Mouse (Mus musculus) midbrain, postnatal 0 days (tissue): ENCODE data around the gene Plekhs1. TPM values are rescaled to one million over a fixed set of nuclear protein-coding genes. Genes with fewer than 3 reads are reported as not detected.
A peak's percentile ranks its signal among the peaks of the same experiment; 100 is the strongest.

ENCODE experiments used
- ATAC-seq: fragments of 200-750 bp; cut with Nextera tagmentation; 2 replicates; pipeline ENCODE4 v1.8.0; 2017; ENCODE audit warnings: moderate number of reproducible peaks, mild to moderate bottlenecking, moderate TSS enrichment, moderate library complexity; ENCODE audit not compliant: low FRiP score
- DNase-seq: peaks from one replicate; pipeline ENCODE4 v3.0.0-alpha.2; 2015; ENCODE audit warnings: low spot score
- H3K27ac ChIP-seq: fragments of 300-500 bp; sonication (generic); 2 replicates; pipeline ENCODE4 v1.5.1; 2014; ENCODE audit warnings: low read depth, mild to moderate bottlenecking, low read length, mixed read lengths
- H3K27me3 ChIP-seq: fragments of 300-500 bp; sonication (generic); 2 replicates; pipeline ENCODE4 v1.6.1; 2014; ENCODE audit warnings: low read length, control low read depth, mixed read lengths; ENCODE audit not compliant: insufficient read depth
- H3K36me3 ChIP-seq: fragments of 300-500 bp; sonication (generic); 2 replicates; pipeline ENCODE4 v1.6.1; 2014; ENCODE audit warnings: low read length, control low read depth, mixed read lengths; ENCODE audit not compliant: insufficient read depth
- H3K4me1 ChIP-seq: fragments of 300-500 bp; sonication (generic); 2 replicates; pipeline ENCODE4 v1.6.1; 2014; ENCODE audit warnings: mild to moderate bottlenecking, control low read depth, antibody characterized with exemption, low read length, mixed read lengths; ENCODE audit not compliant: insufficient read depth
- H3K4me2 ChIP-seq: fragments of 300-500 bp; sonication (generic); 2 replicates; pipeline ENCODE4 v1.6.1; 2014; ENCODE audit warnings: low read depth, mild to moderate bottlenecking, low read length, mixed read lengths; ENCODE audit not compliant: poor library complexity, severe bottlenecking
- H3K4me3 ChIP-seq: fragments of 300-500 bp; sonication (generic); 2 replicates; pipeline ENCODE4 v1.5.1; 2014; ENCODE audit warnings: low read depth, mild to moderate bottlenecking, low read length, moderate library complexity
- H3K9ac ChIP-seq: fragments of 300-500 bp; sonication (generic); replicated peaks from 2 replicates; pipeline ENCODE4 v1.6.1; 2014; ENCODE audit warnings: mild to moderate bottlenecking, low read length, moderate library complexity, mixed read lengths; ENCODE audit not compliant: poor library complexity, severe bottlenecking
- H3K9me3 ChIP-seq: fragments of 300-500 bp; sonication (generic); 2 replicates; pipeline ENCODE4 v1.6.1; 2016; ENCODE audit warnings: low read length, control low read depth
- CTCF ChIP-seq: IDR thresholded peaks from 2 replicates; pipeline ENCODE4 v1.5.1; 2016; ENCODE audit warnings: antibody characterized with exemption, mild to moderate bottlenecking
- WGBS: fragments of 180-500 bp; shearing (Covaris S2); extraction: QIAGEN DNeasy Blood & Tissue Kit; methylation state at CpG from one replicate; pipeline ENCODE4 v1.1.7; 2014; 5-methylcytosine and 5-hydroxymethylcytosine counted together
- polyA plus RNA-seq: library from polyadenylated mRNA; unstranded; fragments of >200 nt; fragmentation: Nextera tagmentation; extraction: Ambion mirVana; gene quantifications from 2 replicates; pipeline ENCODE4 v1.2.1, GENCODE M21; 2015
- total RNA-seq: library from RNA; depleted of rRNA; stranded (reverse); fragments of >200 nt; gene quantifications from 2 replicates; pipeline ENCODE4 v1.2.3, GENCODE M21; 2014

The Plekhs1 gene
- total and polyA plus RNA-seq, 2 experiments from 2014 or later = 0.26 to 0.38 TPM

DNA sequence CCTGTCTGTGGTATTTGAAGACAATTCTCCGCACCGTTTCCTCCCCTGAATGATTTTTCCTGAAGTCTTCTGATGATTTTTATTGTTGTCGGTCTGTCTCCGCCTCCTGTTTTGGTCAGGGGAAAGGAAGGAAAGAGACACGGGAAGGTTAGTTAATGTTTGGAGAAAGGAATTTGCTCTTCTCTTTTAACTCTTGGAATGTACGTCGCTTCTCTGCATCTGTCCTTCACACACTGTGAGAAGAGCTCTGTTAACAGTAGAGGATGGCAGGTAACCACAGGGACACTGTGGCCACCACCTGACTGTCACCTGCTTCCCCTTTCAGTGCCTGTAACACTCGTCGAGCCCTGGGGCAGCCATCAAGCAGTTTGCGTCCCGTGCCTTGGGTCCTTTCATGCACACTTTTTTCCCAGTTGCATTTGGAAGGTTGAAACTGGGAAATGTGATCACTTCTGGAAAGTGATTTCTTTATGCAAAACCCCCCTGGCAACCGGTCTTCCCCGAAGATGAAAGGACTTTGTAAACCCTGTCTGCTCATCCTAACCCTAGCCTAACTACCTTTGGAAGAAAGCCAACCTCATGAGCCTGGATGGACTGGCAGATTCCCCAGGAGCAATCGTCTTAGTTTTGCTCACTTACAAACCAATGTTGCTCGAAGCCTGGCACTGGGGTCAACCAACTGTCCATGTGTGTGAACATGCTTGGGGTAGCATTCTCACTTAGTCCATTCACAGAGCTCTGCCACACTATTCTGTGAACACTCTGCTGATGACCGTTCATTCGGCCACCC, 36.6 kb upstream of the Plekhs1 start:
- Histone ChIP-seq H3K9ac (no peak overlapping the region), H3K4me2 (no peak overlapping the region), H3K27ac (no peak overlapping the region), H3K27me3 (no peaks in the 10 kb centered on the region), H3K9me3 (no peaks in the 10 kb centered on the region), H3K4me3 (no peak overlapping the region), H3K4me1 (peaks cover 4% of the 10 kb centered on the region), H3K36me3 (no peaks in the 10 kb centered on the region)
- no peak for ATAC-seq
- TF ChIP-seq CTCF = no peak
- WGBS = 78% methylated on average over 17 of the region's 17 CpGs
- no peak for DNase-seq

DNA sequence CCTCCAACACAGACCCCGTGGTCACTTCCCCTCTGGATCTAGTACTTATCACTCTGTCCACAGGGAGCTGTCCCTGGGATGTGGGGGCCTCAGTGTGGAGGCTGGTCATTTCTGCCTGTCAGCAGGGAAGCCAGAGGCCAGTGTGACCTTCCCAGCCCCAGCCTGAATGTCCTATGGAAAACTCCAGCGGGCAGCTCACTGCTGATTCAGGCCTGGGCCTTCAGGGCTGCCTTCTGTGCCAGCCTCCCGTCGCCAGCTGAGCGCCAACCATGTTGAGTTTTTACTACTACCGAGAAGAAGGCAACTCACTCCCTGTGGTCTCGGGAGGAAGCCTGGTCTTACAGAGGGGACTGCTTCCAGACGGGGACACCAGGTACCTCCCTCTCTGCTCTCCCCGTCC, 35.9 kb upstream of the Plekhs1 start:
- H3K27ac ChIP-seq = peak overlapping the region; percentile 57; the same call in 1 of the 2 replicates
- no peaks in the 10 kb centered on the region for H3K36me3 ChIP-seq
- no peaks in the 10 kb centered on the region for H3K27me3 ChIP-seq
- peaks cover 4% of the 10 kb centered on the region for H3K4me1 ChIP-seq
- 71% methylated on average over 9 of the region's 9 CpGs for WGBS
- no peak overlapping the region for H3K4me2 ChIP-seq
- DNase-seq (no peak), ATAC-seq (no peak)
- no peak overlapping the region for H3K9ac ChIP-seq
- no peaks in the 10 kb centered on the region for H3K9me3 ChIP-seq
- TF ChIP-seq CTCF = no peak
- no peak overlapping the region for H3K4me3 ChIP-seq

DNA sequence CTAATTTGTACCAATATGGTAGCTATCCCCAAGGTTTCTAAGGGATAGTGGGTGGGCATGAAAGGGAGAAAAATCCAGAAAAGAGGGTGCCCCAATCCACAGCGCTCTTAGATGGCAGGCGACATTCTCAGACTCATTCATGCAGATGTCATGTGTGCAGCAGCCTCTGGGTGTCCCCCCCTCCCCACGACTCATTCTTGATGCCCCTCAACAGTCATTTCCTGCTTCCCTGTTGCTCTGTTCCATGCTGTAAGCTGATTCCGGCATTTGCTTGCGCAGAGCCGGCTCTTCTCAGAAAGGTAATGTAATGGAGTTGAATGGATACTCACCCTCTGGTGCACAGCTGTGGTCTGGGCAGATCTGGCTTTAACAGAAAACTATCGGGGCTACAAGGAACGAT, 31.1 kb upstream of the Plekhs1 start:
- no peak for DNase-seq
- ATAC-seq = no peak
- Histone ChIP-seq H3K9ac (no peak overlapping the region), H3K4me2 (no peak overlapping the region), H3K4me1 (peaks cover 4% of the 10 kb centered on the region), H3K27me3 (no peaks in the 10 kb centered on the region), H3K36me3 (peaks cover 10% of the 10 kb centered on the region; the same call in 1 of the 2 replicates), H3K27ac (no peak overlapping the region), H3K9me3 (no peaks in the 10 kb centered on the region), H3K4me3 (no peak overlapping the region)
- TF ChIP-seq CTCF = peak; percentile 47
- WGBS = 72% methylated on average over 8 of the region's 8 CpGs

DNA sequence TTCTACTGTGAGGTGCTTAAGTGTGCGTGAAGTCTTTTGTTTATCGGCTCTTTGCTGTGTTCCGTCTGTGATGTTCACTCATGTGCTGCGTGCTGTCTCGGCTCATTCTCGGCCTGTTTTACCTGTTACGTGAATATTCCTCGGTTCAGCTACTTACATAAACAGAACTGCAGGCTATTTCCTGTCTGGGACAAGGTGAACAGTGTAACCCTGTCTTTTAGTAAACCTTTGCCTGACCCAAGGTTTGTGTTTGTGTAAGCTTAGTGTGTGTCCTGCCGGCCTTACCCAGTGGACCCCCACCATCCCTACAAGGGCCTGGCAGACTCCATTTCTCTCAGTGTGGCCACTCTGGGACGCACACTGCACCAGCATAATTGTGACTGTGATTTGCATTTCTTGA, 28.7 kb upstream of the Plekhs1 start:
- Histone ChIP-seq H3K36me3 (peaks cover 17% of the 10 kb centered on the region; the same call in 1 of the 2 replicates), H3K9ac (no peak overlapping the region), H3K27ac (no peak overlapping the region), H3K4me2 (no peak overlapping the region), H3K4me1 (no peaks in the 10 kb centered on the region), H3K27me3 (no peaks in the 10 kb centered on the region), H3K9me3 (no peaks in the 10 kb centered on the region), H3K4me3 (no peak overlapping the region)
- TF ChIP-seq CTCF = no peak
- WGBS = 75% methylated on average over 10 of the region's 10 CpGs
- ATAC-seq (no peak), DNase-seq (no peak)

DNA sequence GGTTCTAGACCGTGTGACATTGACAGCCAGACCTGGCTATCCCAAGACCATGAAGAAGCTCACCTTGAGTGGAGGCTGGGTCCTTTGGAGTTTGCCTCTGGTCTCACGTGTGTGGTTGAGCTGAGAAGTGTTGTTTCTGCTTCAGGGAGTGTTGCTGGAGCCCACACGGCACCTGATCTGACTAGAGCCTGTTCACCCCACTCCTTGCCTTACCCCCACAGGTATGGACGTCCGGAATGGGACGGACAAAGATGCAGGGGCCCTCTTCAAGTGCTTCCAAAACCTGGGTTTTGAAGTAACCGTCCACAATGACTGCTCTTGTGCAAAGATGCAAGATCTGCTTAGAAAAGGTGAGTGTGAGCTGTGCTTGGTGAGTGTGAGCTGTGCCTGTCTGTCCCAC, 27.9 kb upstream of the Plekhs1 start:
- WGBS = 90% methylated on average over 7 of the region's 7 CpGs
- Histone ChIP-seq H3K4me2 (no peak overlapping the region), H3K9ac (no peak overlapping the region), H3K36me3 (peaks cover 17% of the 10 kb centered on the region; the same call in 1 of the 2 replicates), H3K4me1 (no peaks in the 10 kb centered on the region), H3K4me3 (no peak overlapping the region), H3K27me3 (no peaks in the 10 kb centered on the region), H3K27ac (no peak overlapping the region), H3K9me3 (no peaks in the 10 kb centered on the region)
- TF ChIP-seq CTCF = no peak
- DNase-seq (no peak), ATAC-seq (no peak)

DNA sequence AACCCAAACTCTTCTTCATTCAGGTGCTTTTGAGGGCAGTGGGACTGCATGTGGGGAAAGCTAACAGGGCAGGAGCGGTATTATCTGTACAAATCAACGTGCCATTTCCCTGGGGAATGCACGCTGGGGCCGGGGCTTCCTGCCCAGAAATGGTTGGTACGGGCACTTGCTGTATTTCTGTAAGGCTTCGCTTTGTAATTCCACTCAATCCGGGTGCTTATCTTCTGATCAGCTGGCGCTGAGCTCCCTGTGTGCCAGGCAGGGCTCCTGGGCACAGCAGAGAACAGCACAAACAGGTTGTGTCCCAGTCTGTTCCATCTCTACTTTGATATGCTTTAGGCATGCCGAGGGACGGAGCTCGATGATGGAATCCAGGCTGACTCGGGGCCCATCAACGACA, 25.1 kb upstream of the Plekhs1 start:
- H3K27ac ChIP-seq = no peak overlapping the region
- whole genome bisulfite sequencing = 80% methylated on average over 13 of the region's 13 CpGs
- H3K4me2 ChIP-seq = no peak overlapping the region
- no peaks in the 10 kb centered on the region for H3K4me1 ChIP-seq
- no peak for ATAC-seq
- DNase-seq = no peak
- H3K36me3 ChIP-seq = peaks cover 22% of the 10 kb centered on the region; the same call in 1 of the 2 replicates
- no peak for TF ChIP-seq CTCF
- H3K9me3 ChIP-seq = no peaks in the 10 kb centered on the region
- H3K4me3 ChIP-seq = no peak overlapping the region
- no peaks in the 10 kb centered on the region for H3K27me3 ChIP-seq
- no peak overlapping the region for H3K9ac ChIP-seq
